Mouse (Mus musculus) embryo, embryonic 11 days (tissue): ENCODE results near the gene Smarcd3.

ENCODE experiments used
- DNase-seq: peaks from one replicate; pipeline ENCODE4 v3.0.0-alpha.2; 2015

The Smarcd3 gene

GRCm38 (mm10) chr5:24623986-24624821 lies at the start of gene Smarcd3:
Smarcd3 (minus strand) TSS chr5:24624411.
- DNase-seq = peak; percentile 87

- no peak for DNase-seq
Measured at GRCm38 (mm10) chr5:24661457-24661856, 37.2 kb upstream of the Smarcd3 start.

DNA sequence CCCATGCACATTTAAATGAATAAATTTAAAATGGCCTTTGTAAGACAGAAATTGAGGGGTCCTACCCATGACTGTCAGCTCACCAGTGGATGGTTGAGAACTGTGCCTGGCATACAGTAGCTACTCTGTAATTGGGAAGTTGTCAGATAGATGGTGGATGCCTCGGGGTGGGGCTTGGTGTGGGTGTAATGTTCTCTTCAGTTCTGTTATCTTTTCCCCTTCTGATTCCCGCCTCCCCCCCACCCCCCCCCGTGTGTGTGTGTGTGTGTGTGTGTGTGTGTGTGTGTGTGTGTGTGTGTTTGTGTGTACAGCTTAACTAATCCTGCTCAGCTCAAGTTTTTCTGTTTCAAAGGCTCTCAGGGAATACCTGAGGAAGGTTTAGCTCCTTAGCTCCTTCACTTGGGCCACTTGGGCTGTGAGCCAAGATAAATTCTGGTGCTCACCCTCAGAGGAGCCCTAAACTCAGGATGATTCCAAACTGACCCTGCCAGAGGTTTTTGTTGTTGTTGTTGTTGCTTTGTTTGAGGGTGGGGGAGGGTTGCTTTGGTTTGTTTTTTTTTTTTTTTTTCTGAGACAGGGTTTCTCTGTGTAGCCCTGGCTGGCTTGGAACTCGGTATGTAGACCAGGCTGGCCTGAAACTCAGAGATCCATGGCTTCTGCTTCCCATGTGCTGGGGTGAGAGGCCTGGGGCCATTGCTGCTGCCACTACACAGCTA lies 35.7 kb upstream of the Smarcd3 start:
- DNase-seq = no peak

DNA sequence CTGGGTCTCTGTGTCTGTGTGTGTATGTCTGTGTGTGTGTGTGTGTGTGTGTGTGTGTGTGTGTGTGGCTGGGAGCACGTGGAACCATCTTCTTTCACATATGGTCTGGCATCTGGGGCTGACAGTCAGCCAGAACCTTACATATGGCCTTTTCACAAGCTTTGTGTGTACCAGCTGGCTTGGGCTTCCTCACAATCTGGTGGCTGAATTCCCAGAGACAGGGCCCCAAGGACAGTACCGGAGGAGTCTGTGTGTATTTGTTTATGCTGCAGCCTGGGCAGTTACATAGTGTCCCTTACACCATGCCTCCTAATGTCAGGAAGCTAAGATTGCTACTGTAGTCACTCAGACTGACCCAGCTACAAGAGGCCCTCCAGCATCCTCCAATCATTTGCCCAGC lies 32.9 kb upstream of the Smarcd3 start:
- no peak for DNase-seq

GRCm38 (mm10) chr5:24654491-24654890 lies 30.3 kb upstream of the Smarcd3 start:
- DNase-seq = no peak

DNA sequence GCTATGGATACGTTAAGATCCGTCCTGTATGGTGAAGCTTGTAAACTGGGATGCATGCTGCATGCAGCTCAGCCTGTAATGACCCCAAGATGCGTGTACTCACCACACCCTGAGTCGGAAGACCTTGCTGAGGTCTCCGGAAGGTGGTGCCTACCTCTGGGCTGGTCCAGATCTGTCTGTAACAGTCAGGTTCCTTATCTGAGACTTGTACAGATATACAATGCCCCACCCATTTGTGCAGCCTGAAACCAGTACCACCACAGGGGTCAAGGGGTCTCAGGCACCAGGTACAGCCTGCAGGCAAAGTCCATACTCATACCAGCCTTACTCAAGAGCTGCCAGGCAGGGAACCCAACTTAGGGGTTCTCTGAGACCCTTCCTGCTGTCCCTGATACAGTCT lies 28.6 kb upstream of the Smarcd3 start:
- DNase-seq = no peak

GRCm38 (mm10) chr5:24651768-24652752 lies 27.8 kb upstream of the Smarcd3 start:
- peak; percentile 87 for DNase-seq

DNA sequence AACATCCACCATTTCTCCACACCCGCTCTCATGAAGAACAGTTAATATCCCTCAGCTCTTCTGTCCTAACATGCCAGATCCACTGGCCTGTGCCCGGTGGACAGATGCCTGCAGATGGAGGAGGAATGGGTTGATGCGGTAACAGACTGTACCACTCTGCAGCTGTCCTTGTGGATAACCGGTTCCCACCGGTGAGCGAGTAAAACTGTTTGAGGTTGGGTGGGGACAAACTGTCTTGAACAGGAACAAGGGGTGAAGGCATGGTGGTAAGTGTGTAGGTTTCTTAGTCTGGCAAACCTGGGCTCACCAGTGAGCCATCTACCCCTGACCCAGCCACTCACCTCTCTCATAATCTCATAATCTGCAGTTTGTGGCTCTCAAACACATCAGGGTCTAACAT lies 27.1 kb upstream of the Smarcd3 start:
- DNase-seq = no peak

DNA sequence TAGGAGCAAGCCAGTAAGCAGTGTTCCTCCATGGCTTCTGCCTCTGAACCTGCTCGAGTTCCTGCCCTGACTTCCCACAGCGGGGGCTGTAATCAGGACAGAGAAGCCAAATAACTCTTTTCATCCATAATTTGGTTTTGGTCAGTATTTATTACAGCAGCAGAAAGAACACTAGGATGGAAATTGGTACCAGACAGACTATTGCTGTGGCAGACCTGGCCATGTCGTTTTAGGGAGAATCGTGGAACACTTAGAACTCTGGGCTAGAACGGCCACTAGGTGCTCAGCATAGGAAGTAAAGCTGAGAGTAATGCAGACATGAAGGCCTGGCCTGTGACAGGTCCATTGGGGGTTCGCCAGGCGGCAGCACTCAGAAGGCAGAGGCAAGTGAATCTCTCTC lies 25.5 kb upstream of the Smarcd3 start:
- no peak for DNase-seq

GRCm38 (mm10) chr5:24649231-24649630 lies 25.0 kb upstream of the Smarcd3 start:
- no peak for DNase-seq

GRCm38 (mm10) chr5:24645454-24645853 lies 21.2 kb upstream of the Smarcd3 start:
- no peak for DNase-seq

GRCm38 (mm10) chr5:24639081-24639480 lies 14.9 kb upstream of the Smarcd3 start:
- DNase-seq = no peak

GRCm38 (mm10) chr5:24638131-24638530 lies 13.9 kb upstream of the Smarcd3 start:
- no peak for DNase-seq

DNA sequence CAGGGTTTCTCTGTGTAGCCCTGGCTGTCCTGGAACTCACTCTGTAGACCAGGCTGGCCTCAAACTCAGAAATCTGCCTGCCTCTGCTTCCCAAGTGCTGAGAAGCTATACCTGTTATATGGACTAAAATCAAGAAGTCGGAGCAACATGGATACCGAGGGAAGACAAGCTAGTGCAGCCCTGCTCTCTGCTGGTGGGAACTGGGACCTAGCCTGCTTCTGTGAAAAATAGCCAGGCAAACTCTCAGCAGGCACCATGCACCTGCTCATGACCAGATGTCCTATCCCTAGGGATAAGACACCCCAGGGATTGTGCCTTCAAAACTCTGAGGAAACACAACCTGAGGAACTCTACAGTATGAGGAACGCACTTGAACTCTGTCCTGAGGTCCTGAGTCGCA lies 12.8 kb upstream of the Smarcd3 start:
- no peak for DNase-seq

GRCm38 (mm10) chr5:24635526-24636141 lies 11.4 kb upstream of the Smarcd3 start:
- DNase-seq = no peak

GRCm38 (mm10) chr5:24635093-24635492 lies 10.9 kb upstream of the Smarcd3 start:
- no peak for DNase-seq

GRCm38 (mm10) chr5:24629712-24630111 lies 5.5 kb upstream of the Smarcd3 start:
- no peak for DNase-seq

GRCm38 (mm10) chr5:24624822-24625120 lies 560 bp upstream of the Smarcd3 start:
- DNase-seq = no peak

DNA sequence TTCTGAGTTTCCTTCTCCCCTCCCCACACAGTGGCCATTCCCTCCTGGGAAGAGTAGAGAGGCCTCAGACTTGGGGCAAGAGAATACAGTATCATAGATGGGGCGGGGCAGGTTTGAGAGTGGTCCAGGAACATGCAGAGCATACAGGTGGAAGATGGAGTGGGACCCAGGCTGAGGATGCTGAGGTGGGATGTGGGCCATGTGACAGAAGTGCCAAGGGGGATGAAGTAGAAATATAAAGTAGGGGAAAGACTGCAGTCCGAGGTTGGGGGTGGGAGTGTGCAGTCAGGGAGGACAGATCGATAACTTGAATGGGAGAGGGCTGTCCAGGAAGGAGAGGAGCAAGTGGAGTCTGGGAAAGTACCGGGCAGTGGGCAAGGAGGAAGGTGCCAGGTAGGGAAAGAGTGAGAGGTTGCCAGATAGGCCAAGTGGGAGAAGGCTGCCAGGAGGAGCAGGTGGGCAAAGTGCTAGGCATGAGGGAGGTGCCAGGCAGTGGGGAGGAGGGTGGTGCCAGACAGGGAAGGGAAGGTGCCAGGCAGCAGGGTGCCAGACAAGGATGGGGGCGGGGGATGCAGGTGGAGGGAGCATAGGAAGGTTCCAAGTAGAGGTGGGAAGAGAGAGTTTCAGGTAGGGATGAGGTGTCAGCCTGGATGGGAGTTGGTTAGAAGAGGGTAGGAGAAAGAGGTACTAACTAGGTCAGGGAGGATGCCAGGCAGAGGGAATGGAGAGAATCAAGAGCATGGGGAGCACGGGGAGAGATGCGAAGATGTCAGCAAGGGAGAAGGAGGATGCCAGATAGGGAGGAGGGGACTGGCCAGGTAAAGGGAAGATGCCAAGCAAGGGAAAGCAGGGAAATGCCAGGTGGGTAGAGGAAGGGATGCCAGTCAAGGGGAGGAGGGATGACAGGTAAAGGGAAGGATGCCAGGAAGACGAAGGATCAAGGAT lies 898 bp downstream of the Smarcd3 start:
- DNase-seq = no peak

GRCm38 (mm10) chr5:24622386-24623040 lies 1.7 kb downstream of the Smarcd3 start:
- no peak for DNase-seq

GRCm38 (mm10) chr5:24620626-24621025 lies 3.6 kb downstream of the Smarcd3 start:
- no peak for DNase-seq
